Mouse (Mus musculus) layer of hippocampus, postnatal 36 days (tissue): Measurements from ENCODE around the gene Mfsd9. TPM values are rescaled to one million over a fixed set of nuclear protein-coding genes. Genes with fewer than 3 reads are reported as not detected.
"Not testable (repeated sequence)": the region's sequence is repeated elsewhere in the genome, so short reads cannot be mapped to it uniquely, and the experiment has no call there.

ENCODE experiments used
- DNase-seq, 2 experiments: peaks; one replicate each; pipeline ENCODE4 v3.0.0; 2022
- total RNA-seq, 2 experiments: library from RNA; stranded (reverse); gene quantifications; 2 replicates each; pipeline ENCODE4 v1.2.3; 2021

The Mfsd9 gene
- total RNA-seq, 2 experiments from 2014 or later = 5.5 TPM

DNA sequence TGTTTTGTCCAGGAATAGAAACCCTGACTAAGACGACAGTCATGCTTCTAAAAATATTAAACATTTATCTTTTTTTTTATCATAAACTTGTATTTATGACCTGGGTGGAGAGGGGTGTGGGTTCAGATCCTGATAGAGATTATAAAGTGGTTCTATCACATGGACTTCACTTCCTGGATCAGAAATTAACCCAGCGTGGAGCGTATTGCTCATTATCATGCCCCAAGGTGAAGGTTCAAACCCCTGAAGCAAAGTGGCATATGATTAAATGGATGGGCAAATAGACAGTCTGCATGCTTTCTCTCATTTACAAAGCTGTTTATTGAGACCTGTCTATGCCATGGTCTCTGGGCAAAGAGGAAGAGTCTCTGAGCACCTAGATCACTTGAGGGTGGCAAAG is 13.7 kb downstream of the Mfsd9 start:
- no peak for DNase-seq

DNA sequence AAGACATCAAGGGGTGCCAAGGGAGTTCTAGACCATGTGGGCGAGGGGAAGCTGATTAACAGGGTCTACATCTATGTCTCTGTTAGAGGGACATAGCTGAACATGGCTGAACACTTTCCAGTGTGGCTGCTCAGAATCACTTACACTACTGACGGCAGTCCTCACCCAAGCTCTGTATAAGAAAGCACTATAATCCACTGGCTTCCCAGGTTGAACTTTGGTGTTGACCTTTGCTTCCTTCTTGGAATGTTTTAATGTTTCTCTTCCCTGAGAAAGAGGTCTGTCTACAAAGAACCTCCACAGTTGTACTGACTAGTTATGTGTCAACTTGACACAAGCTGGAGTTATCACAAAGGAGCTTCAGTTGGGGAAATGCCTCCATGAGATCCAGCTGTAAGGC is 14.4 kb downstream of the Mfsd9 start:
- no peak for DNase-seq

DNA sequence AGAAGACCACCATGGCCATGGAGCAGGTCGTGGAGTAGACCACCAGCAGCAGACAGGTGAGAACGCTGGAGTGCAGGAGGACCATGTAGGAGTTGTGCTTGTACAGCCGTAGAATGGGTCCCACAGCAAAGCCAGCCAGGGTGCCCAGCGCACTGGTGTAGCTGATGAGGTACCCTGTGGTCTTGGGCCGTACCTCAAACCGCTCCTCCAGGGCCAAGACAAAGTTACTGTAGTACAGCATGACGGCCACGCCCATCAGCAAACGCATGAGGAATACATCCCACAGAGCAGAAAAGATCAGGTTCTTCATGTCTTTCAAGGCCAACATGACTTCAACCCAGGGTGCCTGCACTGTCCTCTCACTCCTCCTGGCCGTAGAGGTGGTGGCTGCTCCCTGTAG is 16.4 kb downstream of the Mfsd9 start:
- no peak for DNase-seq

- no peak for DNase-seq
These were observed 17.3 kb downstream of the Mfsd9 start for GRCm38 (mm10) chr1:40773234-40773633.

DNA sequence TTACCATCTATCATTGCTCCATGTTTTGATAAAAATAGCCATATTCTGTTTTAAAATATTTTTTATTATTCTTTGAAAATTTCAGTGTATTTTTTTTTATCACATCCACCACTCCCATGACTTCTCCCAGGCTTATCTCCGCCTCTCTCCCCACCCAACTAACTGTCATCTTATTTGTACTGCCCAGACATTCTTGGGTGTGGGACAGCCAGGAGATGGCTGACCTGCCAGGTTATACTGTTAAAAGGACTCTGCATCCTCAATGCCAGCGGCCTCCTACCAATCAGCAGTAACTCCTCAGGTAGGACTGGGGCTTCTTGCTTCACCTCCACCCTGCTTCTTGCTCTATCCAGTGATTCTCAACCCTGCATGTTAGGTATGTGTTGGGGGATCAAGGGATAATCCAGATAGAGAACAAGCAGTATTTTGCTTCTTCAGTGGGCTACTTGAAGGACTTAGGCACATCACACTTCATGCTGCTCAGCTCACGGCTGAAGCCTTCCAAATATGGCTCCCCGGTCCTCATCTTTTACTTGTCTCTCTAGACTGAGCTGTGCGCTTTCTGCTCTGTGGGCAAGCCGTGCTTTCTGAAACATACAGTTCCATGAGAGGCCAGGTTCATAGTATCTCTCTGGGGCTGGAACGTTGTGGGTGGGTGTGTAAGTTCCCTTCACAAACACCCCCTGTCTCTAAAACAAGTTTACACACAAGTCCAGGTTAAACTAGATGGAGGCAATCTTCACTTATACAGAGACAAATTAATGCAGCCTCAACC is 19.1 kb downstream of the Mfsd9 start:
- DNase-seq = no peak

- DNase-seq = no peak
These were observed 21.1 kb downstream of the Mfsd9 start for GRCm38 (mm10) chr1:40769331-40769894.

- peak; percentile 25 to 31 for DNase-seq
These were observed 21.9 kb downstream of the Mfsd9 start for GRCm38 (mm10) chr1:40768606-40769005.

- DNase-seq = no peak
These were observed 22.9 kb downstream of the Mfsd9 start for GRCm38 (mm10) chr1:40767588-40767987.

- no peak for DNase-seq
These were observed 25.0 kb downstream of the Mfsd9 start for GRCm38 (mm10) chr1:40765521-40765920.

GRCm38 (mm10) chr1:40764701-40765275 is 25.7 kb downstream of the Mfsd9 start:
- no peak for DNase-seq

DNA sequence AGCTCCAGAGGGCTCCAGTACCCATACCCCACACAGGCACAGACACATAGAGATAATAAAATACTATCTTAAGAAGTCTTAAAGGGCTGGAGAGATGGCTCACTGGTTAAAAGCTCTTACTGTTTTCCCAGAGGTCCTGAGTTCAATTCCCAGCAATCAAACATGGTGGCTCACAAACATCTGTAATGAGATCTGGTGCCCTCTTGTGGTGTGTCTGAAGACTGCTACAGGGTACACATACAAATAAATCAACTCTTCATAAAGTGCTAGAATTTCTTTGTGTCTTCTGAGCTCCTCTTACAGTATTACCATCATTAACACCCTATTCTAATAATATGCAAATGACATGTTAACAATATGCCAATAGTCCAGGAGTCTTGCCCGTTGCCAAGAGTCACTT is 26.4 kb downstream of the Mfsd9 start:
- DNase-seq = no peak

GRCm38 (mm10) chr1:40759751-40760445 is 30.6 kb downstream of the Mfsd9 start:
- no peak for DNase-seq

DNA sequence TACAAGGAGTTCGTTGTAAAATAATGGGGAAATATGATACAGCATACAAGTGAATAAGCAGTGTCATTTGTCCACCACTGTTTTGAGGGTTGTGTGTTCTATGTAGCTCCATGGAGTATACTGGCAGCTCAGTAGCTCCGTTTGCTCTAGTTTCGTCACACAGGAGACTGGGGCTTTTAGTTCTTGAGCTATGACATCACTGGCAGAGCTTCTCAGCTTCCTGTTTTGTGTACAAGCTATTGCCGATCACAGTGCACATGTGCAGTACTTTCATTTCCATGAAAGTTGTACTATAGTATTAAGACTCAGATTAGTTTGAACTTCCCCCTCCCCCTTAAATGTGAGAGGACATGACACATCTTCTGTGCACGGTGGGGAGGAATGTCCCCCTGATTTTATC is 44.4 kb downstream of the Mfsd9 start:
- no peak for DNase-seq

DNA sequence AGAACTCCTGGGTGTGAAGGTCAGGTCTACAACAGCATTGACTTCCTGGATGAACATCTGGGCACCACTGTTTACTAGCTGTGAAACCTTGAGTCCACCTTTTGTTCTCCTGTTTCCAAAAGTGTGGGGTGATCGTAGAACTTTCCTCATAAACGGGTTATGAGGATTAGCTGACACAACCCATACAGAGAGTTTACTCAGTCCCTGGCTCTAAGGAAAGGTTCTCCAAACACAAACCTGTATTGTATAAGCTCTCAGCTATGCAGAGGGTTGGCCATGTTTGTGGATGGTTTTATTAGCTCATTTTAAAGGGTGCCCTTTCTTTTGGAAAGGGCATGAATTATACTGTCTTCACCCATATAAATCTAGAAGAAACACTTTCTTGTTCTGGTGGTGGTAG is 49.7 kb downstream of the Mfsd9 start:
- DNase-seq = no peak

GRCm38 (mm10) chr1:40738246-40738645 is 52.2 kb downstream of the Mfsd9 start:
- not testable (repeated sequence) for DNase-seq

- DNase-seq = no peak
These were observed 52.8 kb downstream of the Mfsd9 start for GRCm38 (mm10) chr1:40737671-40738070.

GRCm38 (mm10) chr1:40728636-40729035 is 61.9 kb downstream of the Mfsd9 start:
- no peak for DNase-seq

DNA sequence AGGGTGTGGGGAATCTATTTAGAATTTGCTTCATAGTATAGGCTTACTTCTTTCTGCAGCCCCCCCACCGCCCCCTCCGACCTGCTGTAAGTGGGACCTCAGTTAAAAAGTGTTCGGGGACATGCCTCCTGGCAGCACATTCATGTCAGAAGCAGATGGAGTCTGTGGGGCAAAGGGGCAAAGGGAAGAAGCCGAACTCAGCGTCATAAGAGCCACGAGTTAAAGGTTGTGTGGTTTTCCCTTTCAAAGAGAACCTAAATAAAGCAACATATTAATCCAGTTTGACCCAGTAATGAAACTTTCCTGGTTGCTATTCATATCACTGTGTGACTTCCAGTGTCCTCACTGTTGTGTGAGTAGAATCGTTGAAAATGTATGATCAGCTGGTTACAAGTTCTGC is 63.1 kb downstream of the Mfsd9 start:
- DNase-seq = no peak

- DNase-seq = no peak
These were observed 64.4 kb downstream of the Mfsd9 start for GRCm38 (mm10) chr1:40726051-40726450.
